Mouse (Mus musculus): Measurements from ENCODE around the gene Nfe2. TPM values are rescaled to one million over a fixed set of nuclear protein-coding genes. Genes with fewer than 3 reads are reported as not detected.

Gene Nfe2
- polyA plus RNA-seq, 1 experiment from 2014 or later: 1.9 TPM

- 11% methylated on average over 5 of the region's 5 CpGs for WGBS
- H3K9ac ChIP-seq (replicated peaks; ENCODE audit: low read depth, low read length): peak overlapping the region; percentile 17; the same call in 1 of the 2 replicates
- ATAC-seq (ENCODE audit: low read depth): no peak
- H3K4me2 ChIP-seq (ENCODE audit: low read depth, low read length): 0 out of 2 replicates have a peak overlapping the region, but pooled peaks have one; percentile 2
- no peaks in the 10 kb centered on the region for H3K27me3 ChIP-seq (ENCODE audit: control insufficient read depth, insufficient read depth, low read length)
- peak overlapping the region; percentile 100 for H3K27ac ChIP-seq (ENCODE audit: low read depth, low read length)
- no peak overlapping the region for H3K4me3 ChIP-seq (ENCODE audit: low read depth, low read length)
- no peaks in the 10 kb centered on the region for H3K36me3 ChIP-seq (ENCODE audit: control insufficient read depth, insufficient read depth, low read length)
- peaks cover 90% of the 10 kb centered on the region for H3K4me1 ChIP-seq (ENCODE audit: control insufficient read depth, insufficient read depth, low read length)
- no peaks in the 10 kb centered on the region for H3K9me3 ChIP-seq (ENCODE audit: control insufficient read depth, low read length)
These were observed 43.5 kb upstream of the Nfe2 start for GRCm38 (mm10) chr15:103301547-103302340.

- Histone ChIP-seq H3K4me1 (ENCODE audit: control insufficient read depth, insufficient read depth, low read length) (peaks cover 92% of the 10 kb centered on the region), H3K27me3 (ENCODE audit: control insufficient read depth, insufficient read depth, low read length) (no peaks in the 10 kb centered on the region), H3K9me3 (ENCODE audit: control insufficient read depth, low read length) (no peaks in the 10 kb centered on the region), H3K4me2 (ENCODE audit: low read depth, low read length) (peak overlapping the region; percentile 7), H3K9ac (replicated peaks; ENCODE audit: low read depth, low read length) (no peak overlapping the region), H3K4me3 (ENCODE audit: low read depth, low read length) (no peak overlapping the region), H3K36me3 (ENCODE audit: control insufficient read depth, insufficient read depth, low read length) (no peaks in the 10 kb centered on the region), H3K27ac (ENCODE audit: low read depth, low read length) (peak overlapping the region; percentile 100)
- 4% methylated on average over 2 of the region's 2 CpGs for WGBS
- no peak for ATAC-seq (ENCODE audit: low read depth)
These were observed 42.8 kb upstream of the Nfe2 start for GRCm38 (mm10) chr15:103301046-103301445.

DNA sequence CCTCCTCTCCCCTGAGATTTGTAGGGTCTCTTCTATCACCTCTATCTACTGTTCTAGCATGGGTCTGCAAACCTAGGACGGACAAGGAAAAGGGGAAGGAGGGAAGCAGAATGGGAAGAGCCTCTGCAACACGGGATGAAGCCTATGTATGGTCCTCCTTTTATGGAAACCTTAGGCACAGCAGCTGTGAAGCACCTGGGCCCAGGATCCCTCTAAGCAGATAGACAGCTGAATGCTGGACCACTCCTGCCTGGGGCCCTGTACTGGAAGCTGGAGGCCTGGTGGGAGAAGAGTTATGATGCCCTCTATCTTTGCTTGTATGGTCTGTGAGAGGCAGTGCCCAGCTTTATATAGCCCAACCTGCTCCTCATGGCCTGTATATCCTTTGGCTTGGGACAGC is 42.4 kb upstream of the Nfe2 start:
- H3K9me3 ChIP-seq (ENCODE audit: control insufficient read depth, low read length): no peaks in the 10 kb centered on the region
- no peak overlapping the region for H3K4me3 ChIP-seq (ENCODE audit: low read depth, low read length)
- H3K36me3 ChIP-seq (ENCODE audit: control insufficient read depth, insufficient read depth, low read length): no peaks in the 10 kb centered on the region
- WGBS: 6% methylated on average over 2 of the region's 2 CpGs
- peaks cover 92% of the 10 kb centered on the region for H3K4me1 ChIP-seq (ENCODE audit: control insufficient read depth, insufficient read depth, low read length)
- H3K9ac ChIP-seq (replicated peaks; ENCODE audit: low read depth, low read length): peak overlapping the region; percentile 47
- peak overlapping the region; percentile 7 for H3K4me2 ChIP-seq (ENCODE audit: low read depth, low read length)
- no peaks in the 10 kb centered on the region for H3K27me3 ChIP-seq (ENCODE audit: control insufficient read depth, insufficient read depth, low read length)
- ATAC-seq (ENCODE audit: low read depth): 0 out of 2 replicates have a peak, but pooled peaks have one; percentile 1
- H3K27ac ChIP-seq (ENCODE audit: low read depth, low read length): peak overlapping the region; percentile 100

- Histone ChIP-seq H3K4me2 (ENCODE audit: low read depth, low read length) (peak overlapping the region; percentile 7), H3K36me3 (ENCODE audit: control insufficient read depth, insufficient read depth, low read length) (no peaks in the 10 kb centered on the region), H3K9ac (replicated peaks; ENCODE audit: low read depth, low read length) (peak overlapping the region; percentile 47; the same call in 1 of the 2 replicates), H3K4me3 (ENCODE audit: low read depth, low read length) (peak overlapping the region; percentile 2; the same call in 1 of the 2 replicates), H3K27ac (ENCODE audit: low read depth, low read length) (peak overlapping the region; percentile 100), H3K27me3 (ENCODE audit: control insufficient read depth, insufficient read depth, low read length) (no peaks in the 10 kb centered on the region), H3K4me1 (ENCODE audit: control insufficient read depth, insufficient read depth, low read length) (peaks cover 96% of the 10 kb centered on the region), H3K9me3 (ENCODE audit: control insufficient read depth, low read length) (no peaks in the 10 kb centered on the region)
- WGBS: 5% methylated on average over 18 of the region's 18 CpGs
- peak; percentile 76 for ATAC-seq (ENCODE audit: low read depth)
These were observed 41.9 kb upstream of the Nfe2 start for GRCm38 (mm10) chr15:103300067-103300471.

DNA sequence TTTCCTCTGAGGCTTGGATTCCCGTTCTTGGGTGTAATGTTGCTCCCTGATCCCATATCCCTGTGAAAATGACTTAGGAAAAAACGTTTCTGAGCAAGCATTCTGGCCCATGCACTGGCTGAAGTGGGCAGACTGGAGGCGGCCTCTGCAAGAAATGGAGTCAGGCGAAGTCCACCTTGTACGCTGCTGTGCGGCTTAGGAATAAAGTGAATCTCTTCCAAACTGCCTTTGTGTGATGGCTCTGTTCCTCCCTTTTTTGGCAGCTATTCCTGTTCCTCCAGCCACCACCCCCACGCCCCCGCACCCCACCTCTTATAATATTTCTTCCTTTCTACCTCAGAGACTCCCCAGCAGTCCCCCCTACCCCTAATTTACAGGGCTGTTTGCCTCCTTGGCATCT is 41.4 kb upstream of the Nfe2 start:
- H3K27ac ChIP-seq (ENCODE audit: low read depth, low read length): peak overlapping the region; percentile 100
- no peak; the same call in 1 of the 2 replicates for ATAC-seq (ENCODE audit: low read depth)
- H3K4me1 ChIP-seq (ENCODE audit: control insufficient read depth, insufficient read depth, low read length): peaks cover 94% of the 10 kb centered on the region
- H3K4me3 ChIP-seq (ENCODE audit: low read depth, low read length): peak overlapping the region; percentile 2; the same call in 1 of the 2 replicates
- H3K9ac ChIP-seq (replicated peaks; ENCODE audit: low read depth, low read length): peak overlapping the region; percentile 47; the same call in 1 of the 2 replicates
- H3K9me3 ChIP-seq (ENCODE audit: control insufficient read depth, low read length): no peaks in the 10 kb centered on the region
- H3K36me3 ChIP-seq (ENCODE audit: control insufficient read depth, insufficient read depth, low read length): no peaks in the 10 kb centered on the region
- peak overlapping the region; percentile 7 for H3K4me2 ChIP-seq (ENCODE audit: low read depth, low read length)
- WGBS: 3% methylated on average over 8 of the region's 8 CpGs
- no peaks in the 10 kb centered on the region for H3K27me3 ChIP-seq (ENCODE audit: control insufficient read depth, insufficient read depth, low read length)

- peaks cover 88% of the 10 kb centered on the region for H3K4me1 ChIP-seq (ENCODE audit: control insufficient read depth, insufficient read depth, low read length)
- H3K27me3 ChIP-seq (ENCODE audit: control insufficient read depth, insufficient read depth, low read length): no peaks in the 10 kb centered on the region
- peak overlapping the region; percentile 7; the same call in 1 of the 2 replicates for H3K4me2 ChIP-seq (ENCODE audit: low read depth, low read length)
- WGBS: 50% methylated on average over 5 of the region's 5 CpGs
- H3K36me3 ChIP-seq (ENCODE audit: control insufficient read depth, insufficient read depth, low read length): no peaks in the 10 kb centered on the region
- peak overlapping the region; percentile 100 for H3K27ac ChIP-seq (ENCODE audit: low read depth, low read length)
- no peak for ATAC-seq (ENCODE audit: low read depth)
- no peaks in the 10 kb centered on the region for H3K9me3 ChIP-seq (ENCODE audit: control insufficient read depth, low read length)
- H3K4me3 ChIP-seq (ENCODE audit: low read depth, low read length): no peak overlapping the region
- no peak overlapping the region for H3K9ac ChIP-seq (replicated peaks; ENCODE audit: low read depth, low read length)
These were observed 40.8 kb upstream of the Nfe2 start for GRCm38 (mm10) chr15:103298861-103299616.

DNA sequence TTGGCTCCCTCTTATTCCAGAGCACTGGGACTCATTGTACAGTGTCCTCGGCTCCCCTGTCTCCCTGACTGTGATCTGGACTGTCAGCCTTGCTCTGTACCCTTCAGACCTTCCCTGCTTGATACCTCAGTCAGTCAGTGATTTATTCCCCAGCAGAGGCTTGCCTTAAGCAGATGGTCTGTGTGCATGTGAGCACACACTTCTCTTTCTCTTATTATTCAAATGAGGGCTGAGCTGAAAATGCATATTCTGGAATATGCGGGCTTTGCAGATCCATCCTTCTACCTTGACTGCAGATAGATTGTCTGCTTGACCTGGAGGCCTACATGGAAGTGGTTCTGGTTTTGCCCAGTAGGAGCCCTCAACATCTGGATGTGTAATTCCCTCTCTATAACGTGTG is 39.8 kb upstream of the Nfe2 start:
- Histone ChIP-seq H3K4me2 (ENCODE audit: low read depth, low read length) (no peak overlapping the region), H3K27ac (ENCODE audit: low read depth, low read length) (peak overlapping the region; percentile 100), H3K4me1 (ENCODE audit: control insufficient read depth, insufficient read depth, low read length) (peaks cover 78% of the 10 kb centered on the region), H3K9ac (replicated peaks; ENCODE audit: low read depth, low read length) (peak overlapping the region; percentile 30; the same call in 1 of the 2 replicates), H3K36me3 (ENCODE audit: control insufficient read depth, insufficient read depth, low read length) (no peaks in the 10 kb centered on the region), H3K9me3 (ENCODE audit: control insufficient read depth, low read length) (no peaks in the 10 kb centered on the region), H3K4me3 (ENCODE audit: low read depth, low read length) (no peak overlapping the region), H3K27me3 (ENCODE audit: control insufficient read depth, insufficient read depth, low read length) (no peaks in the 10 kb centered on the region)
- 23% methylated on average over 3 of the region's 3 CpGs for WGBS
- no peak for ATAC-seq (ENCODE audit: low read depth)

DNA sequence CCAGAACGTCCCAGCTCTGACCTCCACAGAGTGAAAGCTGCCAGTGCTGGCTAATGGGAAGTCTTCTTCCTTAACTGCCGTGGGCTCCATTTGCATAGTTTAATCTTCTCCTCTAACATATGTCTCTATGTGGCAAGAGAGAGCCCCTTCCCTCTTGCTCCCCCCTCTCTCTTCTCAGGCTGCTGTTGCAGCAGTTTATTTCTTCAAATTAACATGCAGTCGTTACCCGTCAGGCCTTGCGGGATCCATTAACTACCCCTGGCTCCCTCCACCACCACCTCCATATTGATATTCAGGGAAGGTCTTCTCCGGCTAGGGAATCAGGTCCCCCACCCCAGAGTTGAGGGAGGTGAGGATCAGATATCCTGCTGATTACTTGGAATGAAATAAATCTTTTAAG is 39.1 kb upstream of the Nfe2 start:
- Histone ChIP-seq H3K9ac (replicated peaks; ENCODE audit: low read depth, low read length) (peak overlapping the region; percentile 30), H3K27ac (ENCODE audit: low read depth, low read length) (peak overlapping the region; percentile 100), H3K4me3 (ENCODE audit: low read depth, low read length) (no peak overlapping the region), H3K36me3 (ENCODE audit: control insufficient read depth, insufficient read depth, low read length) (no peaks in the 10 kb centered on the region), H3K27me3 (ENCODE audit: control insufficient read depth, insufficient read depth, low read length) (no peaks in the 10 kb centered on the region), H3K4me2 (ENCODE audit: low read depth, low read length) (no peak overlapping the region), H3K9me3 (ENCODE audit: control insufficient read depth, low read length) (no peaks in the 10 kb centered on the region), H3K4me1 (ENCODE audit: control insufficient read depth, insufficient read depth, low read length) (peaks cover 71% of the 10 kb centered on the region)
- WGBS: 14% methylated on average over 6 of the region's 6 CpGs
- ATAC-seq (ENCODE audit: low read depth): no peak

- ATAC-seq (ENCODE audit: low read depth): no peak
- 7% methylated on average over 5 of the region's 5 CpGs for WGBS
- no peak overlapping the region for H3K4me2 ChIP-seq (ENCODE audit: low read depth, low read length)
- H3K27ac ChIP-seq (ENCODE audit: low read depth, low read length): peak overlapping the region; percentile 100
- H3K9me3 ChIP-seq (ENCODE audit: control insufficient read depth, low read length): no peaks in the 10 kb centered on the region
- H3K4me3 ChIP-seq (ENCODE audit: low read depth, low read length): no peak overlapping the region
- H3K9ac ChIP-seq (replicated peaks; ENCODE audit: low read depth, low read length): no peak overlapping the region
- H3K36me3 ChIP-seq (ENCODE audit: control insufficient read depth, insufficient read depth, low read length): no peaks in the 10 kb centered on the region
- H3K4me1 ChIP-seq (ENCODE audit: control insufficient read depth, insufficient read depth, low read length): peaks cover 61% of the 10 kb centered on the region
- H3K27me3 ChIP-seq (ENCODE audit: control insufficient read depth, insufficient read depth, low read length): no peaks in the 10 kb centered on the region
These were observed 37.6 kb upstream of the Nfe2 start for GRCm38 (mm10) chr15:103295851-103296250.

Data from neural tube, embryonic 14.5 days (tissue).